Mouse (Mus musculus): ENCODE results near the gene Anapc16.

DNA sequence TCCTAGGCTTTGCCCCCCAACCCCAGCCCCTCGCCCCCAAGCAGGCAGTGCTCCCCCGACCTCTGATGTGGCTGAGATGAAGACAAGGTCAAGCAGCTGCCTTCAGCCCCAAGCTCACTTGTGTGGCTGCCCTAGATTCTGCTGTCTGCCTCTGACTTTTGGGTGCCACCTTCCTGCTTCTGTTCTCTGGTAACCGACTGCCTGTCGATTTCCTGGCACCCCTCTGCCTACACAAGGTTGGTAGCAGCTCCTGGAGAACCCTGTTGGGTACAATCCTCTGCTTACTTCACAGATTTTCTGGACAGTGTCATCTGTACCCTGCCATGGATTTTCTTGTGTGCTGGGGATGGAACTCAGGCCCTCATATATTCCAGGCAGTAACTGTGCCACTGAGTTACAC lies 21.6 kb downstream of the Anapc16 start:
- no peak for TF ChIP-seq CTCF (IDR thresholded peaks at IDR 0.05; ENCODE audit: extremely low read depth, insufficient read depth, insufficient read length, insufficient replicate concordance)
- no peak; the same call in 1 of the 2 replicates for TF ChIP-seq POLR2A (IDR thresholded peaks at IDR 0.05; ENCODE audit: low read depth, low read length)
